Mouse (Mus musculus) right cerebral cortex, postnatal 25 days (tissue): ENCODE results near the gene Fgl2.

Source experiments
- DNase-seq: peaks from one replicate; pipeline ENCODE4 v3.0.0; 2022

Gene Fgl2

GRCm38 (mm10) chr5:21384252-21384960 is 12.0 kb downstream of the Fgl2 start:
- DNase-seq: no peak

DNA sequence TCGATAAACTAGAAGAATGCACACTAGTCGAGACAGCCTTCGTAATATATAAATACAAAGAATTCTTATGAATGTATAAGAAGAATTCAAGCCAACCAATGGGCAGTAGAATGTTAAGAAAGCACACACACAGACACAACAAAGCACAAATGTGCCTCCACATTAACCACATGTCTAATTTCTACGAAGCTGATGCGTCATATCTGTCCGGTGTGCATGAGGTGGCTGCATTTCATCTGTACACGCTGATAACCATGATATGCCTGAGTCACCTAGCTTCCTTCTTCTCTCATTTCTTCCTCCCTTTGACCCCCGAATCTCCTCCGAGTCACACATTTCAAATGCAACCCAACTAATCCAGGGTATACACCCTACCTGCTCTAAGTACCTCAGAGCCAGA is 12.5 kb downstream of the Fgl2 start:
- no peak for DNase-seq

GRCm38 (mm10) chr5:21386432-21386831 is 14.0 kb downstream of the Fgl2 start:
- DNase-seq: no peak

DNA sequence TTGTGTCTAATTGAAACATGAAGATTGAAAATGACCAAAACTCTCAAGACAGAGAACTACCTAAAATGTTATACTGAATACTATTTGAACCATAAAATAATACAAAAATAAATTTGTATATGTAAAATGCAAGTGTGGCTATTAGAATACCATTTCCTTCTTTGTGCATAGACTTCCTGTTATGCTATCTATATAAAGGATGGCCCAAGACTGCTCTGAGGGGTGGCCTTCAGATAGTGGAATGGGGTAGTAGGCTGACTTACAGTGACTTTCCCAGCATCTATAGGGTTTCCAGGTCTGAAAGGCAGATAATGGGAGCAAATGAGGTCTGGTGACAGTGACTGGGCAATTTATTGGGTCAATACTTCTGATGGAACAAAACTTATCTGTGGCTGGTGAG is 14.9 kb downstream of the Fgl2 start:
- no peak for DNase-seq

DNA sequence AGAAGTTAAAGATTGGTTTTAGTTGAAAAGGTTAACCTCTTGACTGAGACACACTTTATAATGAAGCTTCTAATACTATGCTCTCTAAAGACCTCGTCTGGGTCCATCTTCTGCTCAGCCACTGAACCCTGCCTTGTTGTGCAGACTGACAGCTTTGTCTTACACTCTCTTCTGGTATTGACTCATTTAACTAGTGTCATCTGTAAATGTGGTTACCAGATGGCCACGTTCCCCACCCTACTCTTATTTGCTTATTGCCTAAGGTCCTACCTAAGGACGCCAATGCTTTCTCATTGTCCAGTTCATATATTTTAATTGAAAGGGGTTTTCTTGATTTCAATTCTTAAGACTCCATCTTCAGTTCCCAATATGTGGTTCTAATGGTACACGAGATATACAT is 16.4 kb downstream of the Fgl2 start:
- DNase-seq: no peak

- no peak for DNase-seq
These were observed 19.4 kb downstream of the Fgl2 start for GRCm38 (mm10) chr5:21391616-21392384.

- DNase-seq: no peak
These were observed 22.1 kb downstream of the Fgl2 start for GRCm38 (mm10) chr5:21394562-21394961.

DNA sequence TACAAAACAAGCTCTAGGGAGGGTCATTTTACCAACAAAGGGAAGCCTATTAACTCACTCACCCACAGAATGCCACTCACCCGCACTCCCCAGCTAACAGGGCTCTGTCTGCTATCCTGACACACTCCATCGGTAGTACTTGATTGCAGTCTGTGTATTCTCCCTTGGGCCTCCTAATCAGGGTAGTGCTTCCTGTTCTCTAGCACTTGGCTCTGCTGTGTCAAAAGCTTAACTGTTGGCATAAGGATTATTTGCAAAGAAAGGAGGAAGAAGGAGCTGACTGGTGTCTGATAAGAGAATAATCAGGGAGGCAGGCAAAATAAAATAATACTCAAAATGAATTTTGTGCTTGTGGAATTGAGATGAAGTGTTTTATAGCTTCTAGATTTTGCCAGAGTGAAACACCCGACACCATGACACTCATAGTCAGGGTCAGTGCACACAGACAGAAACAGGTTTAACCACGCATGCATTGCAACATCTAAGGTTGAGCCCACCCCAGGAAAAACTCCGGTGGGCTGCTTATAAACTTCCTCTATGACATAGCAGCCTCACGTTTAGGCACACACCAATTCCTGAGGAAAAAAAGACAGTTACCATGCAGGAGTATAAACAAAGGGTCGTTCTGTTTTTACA is 22.9 kb downstream of the Fgl2 start:
- DNase-seq: no peak

- no peak for DNase-seq
These were observed 38.8 kb downstream of the Fgl2 start for GRCm38 (mm10) chr5:21411261-21411666.

DNA sequence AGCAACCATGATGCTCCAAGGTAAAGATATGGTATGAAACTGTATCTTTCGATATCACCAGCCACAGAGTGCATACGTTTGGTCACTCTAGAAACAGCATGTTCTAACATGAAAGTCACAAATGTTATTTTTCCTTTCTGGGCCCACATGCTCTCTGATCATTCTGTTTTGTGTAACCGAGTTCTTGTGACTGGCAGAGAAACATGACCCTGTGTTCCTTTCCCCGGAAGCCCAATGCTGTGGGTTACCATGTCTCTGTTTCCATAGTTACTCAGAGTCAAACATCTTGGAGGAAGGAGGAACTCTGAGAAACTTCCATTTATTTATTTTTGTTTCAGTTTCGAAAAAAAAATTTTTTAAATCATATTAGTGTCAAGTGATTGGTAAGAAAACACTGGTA is 39.6 kb downstream of the Fgl2 start:
- no peak for DNase-seq

- no peak for DNase-seq
These were observed 40.9 kb downstream of the Fgl2 start for GRCm38 (mm10) chr5:21413322-21413721.

DNA sequence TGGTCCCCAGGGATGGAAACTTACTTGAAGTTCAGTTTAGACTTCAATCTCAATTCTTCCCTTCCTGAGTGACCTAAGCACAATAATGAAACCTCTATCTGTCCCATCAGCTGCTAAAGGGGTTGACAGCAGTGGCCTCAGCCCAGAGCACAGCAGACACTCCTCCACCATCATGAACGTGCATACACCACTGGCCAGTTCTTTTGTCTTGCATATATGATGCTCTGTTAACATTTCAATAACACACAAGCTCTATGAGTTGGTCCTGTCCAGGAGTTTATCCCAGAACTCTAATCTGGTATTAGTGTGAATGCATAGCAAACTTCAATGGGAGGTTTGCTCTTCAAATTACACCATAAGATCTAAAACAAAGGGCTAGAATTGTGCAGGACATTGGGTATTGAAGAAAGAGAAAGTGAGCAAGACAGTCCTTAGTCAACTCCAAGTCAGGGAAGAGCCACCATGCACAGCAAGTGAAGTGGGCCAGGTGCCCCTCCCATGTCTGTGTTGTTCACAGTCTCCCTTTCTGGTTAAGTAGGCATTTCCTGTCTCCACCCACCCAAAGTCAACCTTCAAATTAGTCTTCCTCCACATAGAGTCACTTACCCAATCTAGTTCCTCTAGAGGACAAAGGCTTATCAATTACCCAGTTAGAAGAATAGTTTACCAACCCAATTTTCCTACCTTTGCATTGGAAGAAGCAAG is 41.8 kb downstream of the Fgl2 start:
- no peak for DNase-seq

GRCm38 (mm10) chr5:21418613-21419012 is 46.2 kb downstream of the Fgl2 start:
- DNase-seq: no peak

GRCm38 (mm10) chr5:21420609-21421008 is 48.2 kb downstream of the Fgl2 start:
- no peak for DNase-seq

DNA sequence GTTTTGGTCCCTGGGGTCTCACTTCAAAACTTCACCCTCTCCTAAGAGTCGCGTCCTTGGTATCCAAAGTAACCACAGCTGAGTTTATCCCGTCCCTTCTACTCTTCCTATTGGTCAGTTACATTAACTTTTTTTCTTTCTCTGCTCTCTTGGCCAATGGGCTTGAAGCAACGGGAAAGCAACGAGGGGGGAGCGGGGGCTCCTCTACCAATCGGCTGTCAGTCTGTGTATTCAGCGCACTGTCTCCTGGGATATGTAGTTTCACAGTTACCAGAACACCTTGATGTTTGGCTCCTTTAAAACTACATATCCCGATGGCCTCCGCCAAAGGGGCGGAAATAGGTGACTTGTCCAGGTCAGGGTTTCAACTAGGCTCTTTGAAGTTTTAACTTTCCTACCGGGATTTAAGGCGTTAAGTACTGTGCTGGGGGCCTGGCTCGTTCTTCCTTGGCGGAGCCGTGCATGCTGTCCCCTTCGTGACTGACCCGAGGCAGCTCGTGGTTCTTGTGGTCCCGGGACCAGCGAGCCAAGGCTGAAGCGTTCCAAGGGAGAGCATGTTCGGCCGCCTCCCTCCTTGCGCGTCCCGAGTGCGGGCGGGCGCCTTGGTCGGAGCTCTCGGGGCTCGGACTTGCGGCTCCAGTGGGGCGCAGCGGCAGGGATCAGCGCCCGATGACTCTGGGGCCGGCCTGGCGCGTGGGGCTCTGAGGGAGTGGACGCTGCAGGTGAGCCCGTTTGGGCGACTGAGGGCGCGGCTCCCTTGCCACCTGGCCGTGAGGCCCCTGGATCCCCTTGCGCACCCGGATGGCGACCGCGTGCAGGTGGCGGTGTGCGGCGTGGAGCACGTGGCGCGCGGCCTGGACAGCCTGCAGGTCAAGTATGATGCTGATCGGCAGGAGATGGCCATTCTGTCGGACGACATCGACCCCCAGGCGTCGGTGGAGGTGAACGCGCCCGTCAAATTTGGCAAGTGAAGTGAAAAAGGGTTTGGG is 52.5 kb downstream of the Fgl2 start, which contains the start of the genes Ccdc146 and Fam185a:
Ccdc146 (minus strand) TSS at position 64 of the 989 bp plus-strand sequence.
Fam185a (plus strand) TSS at position 345 of the 989 bp plus-strand sequence.
- peak; percentile 91 for DNase-seq

DNA sequence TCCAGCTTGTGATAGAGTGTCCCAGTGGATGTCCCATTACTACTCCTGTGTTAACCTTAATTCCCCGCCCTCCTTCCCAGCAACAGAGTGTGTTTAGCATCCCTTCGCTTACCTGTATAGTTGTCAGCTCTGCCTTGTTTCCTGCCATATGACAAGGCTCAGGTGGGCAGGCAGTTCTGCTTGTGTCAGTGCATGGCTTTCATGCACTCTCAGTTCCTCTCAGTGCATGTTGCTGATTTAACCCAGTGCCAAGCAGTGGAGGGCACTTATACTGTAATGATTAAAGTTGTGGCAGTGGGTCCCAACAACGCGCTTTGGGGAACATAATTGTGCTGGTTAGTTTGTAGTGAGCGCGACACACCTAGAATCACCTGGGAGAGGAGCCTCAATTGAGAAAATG is 54.2 kb downstream of the Fgl2 start:
- DNase-seq: no peak
